Mouse (Mus musculus) midbrain, postnatal 0 days (tissue): ENCODE data around the gene 1700067K01Rik. TPM values are rescaled to one million over a fixed set of nuclear protein-coding genes. Genes with fewer than 3 reads are reported as not detected.

Experiments used
- ATAC-seq: fragments of 200-750 bp; cut with Nextera tagmentation; 2 replicates; pipeline ENCODE4 v1.8.0; 2017; ENCODE audit warnings: moderate number of reproducible peaks, mild to moderate bottlenecking, moderate TSS enrichment, moderate library complexity; ENCODE audit not compliant: low FRiP score
- DNase-seq: peaks from one replicate; pipeline ENCODE4 v3.0.0-alpha.2; 2015; ENCODE audit warnings: low spot score
- H3K27ac ChIP-seq: fragments of 300-500 bp; sonication (generic); 2 replicates; pipeline ENCODE4 v1.5.1; 2014; ENCODE audit warnings: low read depth, mild to moderate bottlenecking, low read length, mixed read lengths
- H3K27me3 ChIP-seq: fragments of 300-500 bp; sonication (generic); 2 replicates; pipeline ENCODE4 v1.6.1; 2014; ENCODE audit warnings: low read length, control low read depth, mixed read lengths; ENCODE audit not compliant: insufficient read depth
- H3K36me3 ChIP-seq: fragments of 300-500 bp; sonication (generic); 2 replicates; pipeline ENCODE4 v1.6.1; 2014; ENCODE audit warnings: low read length, control low read depth, mixed read lengths; ENCODE audit not compliant: insufficient read depth
- H3K4me1 ChIP-seq: fragments of 300-500 bp; sonication (generic); 2 replicates; pipeline ENCODE4 v1.6.1; 2014; ENCODE audit warnings: mild to moderate bottlenecking, control low read depth, antibody characterized with exemption, low read length, mixed read lengths; ENCODE audit not compliant: insufficient read depth
- H3K4me2 ChIP-seq: fragments of 300-500 bp; sonication (generic); 2 replicates; pipeline ENCODE4 v1.6.1; 2014; ENCODE audit warnings: low read depth, mild to moderate bottlenecking, low read length, mixed read lengths; ENCODE audit not compliant: poor library complexity, severe bottlenecking
- H3K4me3 ChIP-seq: fragments of 300-500 bp; sonication (generic); 2 replicates; pipeline ENCODE4 v1.5.1; 2014; ENCODE audit warnings: low read depth, mild to moderate bottlenecking, low read length, moderate library complexity
- H3K9ac ChIP-seq: fragments of 300-500 bp; sonication (generic); replicated peaks from 2 replicates; pipeline ENCODE4 v1.6.1; 2014; ENCODE audit warnings: mild to moderate bottlenecking, low read length, moderate library complexity, mixed read lengths; ENCODE audit not compliant: poor library complexity, severe bottlenecking
- H3K9me3 ChIP-seq: fragments of 300-500 bp; sonication (generic); 2 replicates; pipeline ENCODE4 v1.6.1; 2016; ENCODE audit warnings: low read length, control low read depth
- CTCF ChIP-seq: IDR thresholded peaks from 2 replicates; pipeline ENCODE4 v1.5.1; 2016; ENCODE audit warnings: antibody characterized with exemption, mild to moderate bottlenecking
- WGBS: fragments of 180-500 bp; shearing (Covaris S2); extraction: QIAGEN DNeasy Blood & Tissue Kit; methylation state at CpG from one replicate; pipeline ENCODE4 v1.1.7; 2014; 5-methylcytosine and 5-hydroxymethylcytosine counted together
- polyA plus RNA-seq: library from polyadenylated mRNA; unstranded; fragments of >200 nt; fragmentation: Nextera tagmentation; extraction: Ambion mirVana; gene quantifications from 2 replicates; pipeline ENCODE4 v1.2.1, GENCODE M21; 2015
- total RNA-seq: library from RNA; depleted of rRNA; stranded (reverse); fragments of >200 nt; gene quantifications from 2 replicates; pipeline ENCODE4 v1.2.3, GENCODE M21; 2014

Gene 1700067K01Rik
- total and polyA plus RNA-seq, 2 experiments from 2014 or later = 0.58 to 1.2 TPM

DNA sequence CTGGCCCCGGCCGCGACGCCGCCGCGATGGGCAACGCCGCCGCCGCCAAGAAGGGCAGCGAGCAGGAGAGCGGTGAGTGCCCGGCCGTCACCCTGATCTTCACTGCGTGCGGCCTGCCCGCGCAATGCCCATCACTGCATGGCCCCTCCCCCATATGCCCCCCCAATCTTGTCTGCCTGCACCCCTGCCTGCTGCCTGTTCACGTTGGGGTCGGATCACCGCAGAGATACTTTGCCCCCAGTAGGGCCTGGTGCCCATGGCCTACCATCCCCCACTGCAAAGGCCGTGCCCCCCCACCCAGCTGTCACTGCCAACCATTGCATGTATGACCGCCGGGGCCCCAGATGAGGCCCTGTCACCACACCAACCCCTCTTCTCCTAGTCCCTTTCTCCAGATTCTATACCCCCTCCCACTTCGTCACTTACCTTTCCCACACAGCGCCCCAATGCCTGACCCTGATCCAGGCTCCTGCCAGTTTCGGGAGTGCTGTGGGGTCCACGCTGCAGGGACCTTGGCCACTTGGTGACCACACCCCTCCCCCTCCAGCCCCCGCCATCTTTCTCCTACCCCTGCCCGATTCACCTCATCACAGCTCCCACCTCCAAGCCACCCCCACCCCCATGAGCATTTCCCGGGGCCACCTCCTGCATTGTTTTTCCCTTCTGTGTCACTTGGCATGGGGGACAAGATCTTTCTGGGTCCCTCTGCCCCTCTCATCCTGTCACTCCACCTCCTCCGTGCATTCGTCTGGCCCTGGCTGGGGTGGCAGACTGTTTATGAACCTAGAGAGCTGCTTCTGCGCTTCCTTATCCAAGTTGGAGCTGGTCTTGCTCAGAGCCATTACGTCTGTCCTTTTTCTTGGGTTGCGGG lies 27.9 kb upstream of the 1700067K01Rik start:
- peak; percentile 12 for ATAC-seq
- H3K4me3 ChIP-seq = peak overlapping the region; percentile 95

DNA sequence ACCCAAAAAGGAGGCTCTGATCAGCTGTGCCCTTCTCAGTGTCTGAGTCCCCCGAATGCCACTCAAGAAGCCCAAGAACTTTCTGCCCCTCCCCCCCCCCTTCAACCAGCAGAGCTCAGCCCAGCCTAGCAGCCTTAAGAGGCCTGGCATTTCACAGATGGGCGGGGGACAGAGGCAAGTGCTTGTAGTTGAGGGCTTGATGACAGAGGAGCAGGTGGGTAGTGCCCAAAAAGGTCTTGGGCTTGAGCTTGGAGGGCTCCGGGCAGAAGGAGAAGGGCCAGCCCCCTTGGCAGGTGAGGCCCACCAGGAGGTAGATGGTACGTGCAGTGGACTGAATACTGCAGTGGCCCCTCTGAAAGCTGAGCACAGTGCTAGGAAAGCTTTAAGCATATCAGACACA lies 26.8 kb upstream of the 1700067K01Rik start:
- Histone ChIP-seq H3K9ac (no peak overlapping the region), H3K27me3 (no peaks in the 10 kb centered on the region), H3K4me1 (peaks cover 27% of the 10 kb centered on the region; the same call in 1 of the 2 replicates), H3K4me2 (peak overlapping the region; percentile 91), H3K9me3 (no peaks in the 10 kb centered on the region), H3K36me3 (0 out of 2 replicates have a peak, but pooled peaks cover 4% of the 10 kb centered on the region), H3K27ac (no peak overlapping the region), H3K4me3 (no peak overlapping the region)
- 87% methylated on average over 4 of the region's 4 CpGs for WGBS
- DNase-seq (no peak), ATAC-seq (no peak)
- TF ChIP-seq CTCF = no peak

More for the DNA sequence above, 27.9 kb upstream of the 1700067K01Rik start:
- peaks cover 27% of the 10 kb centered on the region; the same call in 1 of the 2 replicates for H3K4me1 ChIP-seq
- H3K9ac ChIP-seq = peak overlapping the region; percentile 84
- no peak for TF ChIP-seq CTCF
- 0 out of 2 replicates have a peak, but pooled peaks cover 4% of the 10 kb centered on the region for H3K36me3 ChIP-seq
- H3K27ac ChIP-seq = peak overlapping the region; percentile 78
- WGBS = 3% methylated on average over 35 of the region's 37 CpGs
- no peaks in the 10 kb centered on the region for H3K9me3 ChIP-seq
- H3K27me3 ChIP-seq = no peaks in the 10 kb centered on the region
- DNase-seq = peak; percentile 18
- H3K4me2 ChIP-seq = peak overlapping the region; percentile 91

DNA sequence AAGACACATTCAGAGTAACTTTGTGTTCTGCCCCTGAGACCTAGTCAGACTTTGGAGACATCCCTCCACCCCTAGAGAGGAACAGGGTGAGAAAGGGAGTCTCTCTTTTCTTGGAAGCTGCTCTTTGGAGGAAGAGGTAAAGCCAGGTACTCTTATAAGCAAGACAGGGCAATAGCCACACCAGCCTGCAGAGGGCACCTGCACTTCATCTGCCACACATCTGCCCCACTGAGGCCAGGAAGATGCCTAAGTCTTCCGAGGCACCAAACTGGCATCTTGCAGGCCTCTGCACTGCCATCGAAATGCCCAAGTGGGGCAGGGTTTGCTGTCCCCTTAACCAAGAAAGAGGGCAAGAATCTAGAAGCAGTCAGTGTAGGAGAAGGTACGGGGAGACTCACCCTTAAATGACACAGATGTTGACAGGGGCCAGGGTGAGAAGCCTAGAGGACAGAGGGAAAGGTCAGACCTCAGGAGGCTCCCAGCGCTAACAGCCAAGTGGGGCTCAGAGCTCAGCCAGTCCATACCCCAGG lies 25.1 kb upstream of the 1700067K01Rik start:
- 89% methylated on average over 4 of the region's 4 CpGs for WGBS
- Histone ChIP-seq H3K4me3 (no peak overlapping the region), H3K4me1 (peaks cover 27% of the 10 kb centered on the region; the same call in 1 of the 2 replicates), H3K27me3 (no peaks in the 10 kb centered on the region), H3K9me3 (no peaks in the 10 kb centered on the region), H3K36me3 (peaks cover 15% of the 10 kb centered on the region), H3K9ac (no peak overlapping the region), H3K27ac (no peak overlapping the region), H3K4me2 (no peak overlapping the region)
- DNase-seq (no peak), ATAC-seq (no peak)
- 0 out of 2 replicates have a peak, but pooled peaks have one; percentile 20 for TF ChIP-seq CTCF

DNA sequence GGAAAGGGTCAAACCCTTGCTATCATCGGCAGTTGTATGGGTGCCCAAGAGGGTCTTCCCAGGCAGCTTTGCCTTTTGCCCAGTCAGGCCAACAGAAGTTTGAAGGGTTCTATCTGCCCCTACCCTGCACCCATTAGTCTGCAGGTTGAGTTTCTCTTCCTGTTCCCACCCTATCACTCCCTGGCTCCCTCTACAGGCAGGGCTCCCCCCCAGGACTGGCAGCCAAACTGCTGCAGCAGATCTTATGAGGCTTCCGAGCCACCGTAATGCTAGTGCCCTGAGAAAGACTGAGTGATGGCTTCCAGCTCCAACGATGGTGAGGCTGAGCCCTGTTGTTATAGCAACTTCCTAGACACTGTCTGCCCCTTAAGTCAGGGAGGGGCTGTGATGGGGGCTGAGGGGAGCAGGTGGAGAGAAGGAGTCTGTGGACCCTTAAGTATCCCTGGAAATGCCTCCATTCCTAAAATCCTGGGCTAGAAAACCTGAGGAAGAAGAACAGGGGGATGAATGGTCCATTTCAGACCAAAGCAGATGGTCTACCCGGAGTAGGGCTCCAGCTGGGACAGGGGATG lies 24.4 kb upstream of the 1700067K01Rik start:
- no peaks in the 10 kb centered on the region for H3K27me3 ChIP-seq
- peaks cover 24% of the 10 kb centered on the region; the same call in 1 of the 2 replicates for H3K4me1 ChIP-seq
- H3K36me3 ChIP-seq = peaks cover 22% of the 10 kb centered on the region
- peak; percentile 39; the same call in 1 of the 2 replicates for TF ChIP-seq CTCF
- no peak for DNase-seq
- no peak overlapping the region for H3K9ac ChIP-seq
- H3K27ac ChIP-seq = no peak overlapping the region
- no peak for ATAC-seq
- no peak overlapping the region for H3K4me2 ChIP-seq
- H3K4me3 ChIP-seq = no peak overlapping the region
- WGBS = 83% methylated on average over 5 of the region's 5 CpGs
- H3K9me3 ChIP-seq = no peaks in the 10 kb centered on the region

DNA sequence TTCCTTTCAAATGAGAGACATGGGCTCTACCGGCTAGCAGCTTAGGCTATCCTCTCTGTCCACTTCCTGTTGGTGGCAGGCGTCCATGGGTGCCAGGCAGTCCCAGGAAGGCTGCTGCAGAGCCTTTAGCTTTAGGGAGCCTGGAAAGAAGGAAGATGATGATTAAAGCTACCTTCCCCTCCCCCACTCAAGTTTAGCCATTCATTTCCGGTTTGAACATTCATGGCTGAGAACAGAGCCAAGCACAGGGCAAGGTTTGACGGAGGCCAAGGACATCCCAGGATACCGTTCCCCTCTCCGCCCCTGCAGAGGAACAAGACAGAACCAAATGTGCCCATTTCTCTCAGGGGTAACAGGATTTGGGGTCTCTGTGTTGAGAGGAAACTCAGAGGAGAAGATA lies 23.7 kb upstream of the 1700067K01Rik start:
- no peaks in the 10 kb centered on the region for H3K27me3 ChIP-seq
- no peak overlapping the region for H3K27ac ChIP-seq
- H3K36me3 ChIP-seq = peaks cover 29% of the 10 kb centered on the region
- TF ChIP-seq CTCF = no peak
- H3K4me1 ChIP-seq = peaks cover 22% of the 10 kb centered on the region; the same call in 1 of the 2 replicates
- H3K4me2 ChIP-seq = no peak overlapping the region
- H3K9ac ChIP-seq = 0 out of 2 replicates have a peak overlapping the region, but pooled peaks have one; percentile 8
- WGBS = 67% methylated on average over 6 of the region's 6 CpGs
- ATAC-seq = no peak
- no peaks in the 10 kb centered on the region for H3K9me3 ChIP-seq
- H3K4me3 ChIP-seq = no peak overlapping the region
- DNase-seq = no peak
